Mouse (Mus musculus) myocyte (in vitro differentiated cells): ENCODE data around the gene 4930524J08Rik. TPM values are rescaled to one million over a fixed set of nuclear protein-coding genes. Genes with fewer than 3 reads are reported as not detected.

Experiments
- H3K27me3 ChIP-seq: one replicate; pipeline ENCODE4 v1.6.1; 2011; ENCODE audit not compliant: control insufficient read depth, insufficient read depth, insufficient read length
- H3K36me3 ChIP-seq: one replicate; pipeline ENCODE4 v1.6.1; 2011; ENCODE audit not compliant: control insufficient read depth, insufficient read depth
- H3K4me2 ChIP-seq: one replicate; pipeline ENCODE4 v1.6.1; 2011; ENCODE audit warnings: low read depth, control low read depth
- H3K4me3 ChIP-seq: one replicate; pipeline ENCODE4 v1.5.1; 2011; ENCODE audit warnings: mild to moderate bottlenecking, control low read depth, moderate library complexity
- H3K79me2 ChIP-seq: one replicate; pipeline ENCODE4 v1.6.1; 2011; ENCODE audit not compliant: control insufficient read depth, insufficient read depth
- H3ac ChIP-seq: one replicate; pipeline ENCODE4 v1.6.1; 2011; ENCODE audit not compliant: control insufficient read depth, insufficient read length
- CEBPB ChIP-seq: IDR thresholded peaks from 2 replicates; pipeline ENCODE4 v1.6.1; 2011; ENCODE audit warnings: mild to moderate bottlenecking, moderate library complexity; ENCODE audit not compliant: poor library complexity, insufficient read depth, severe bottlenecking
- E2F4 ChIP-seq: IDR thresholded peaks from one replicate; pipeline ENCODE4 v1.6.1; 2011; ENCODE audit warnings: mild to moderate bottlenecking, control low read depth, moderate library complexity; ENCODE audit not compliant: insufficient read depth
- MAX ChIP-seq: IDR thresholded peaks from one replicate; pipeline ENCODE4 v1.6.1; 2011; ENCODE audit warnings: low read depth, mild to moderate bottlenecking, control low read depth
- MYOD1 ChIP-seq, 3 experiments: IDR thresholded peaks; one replicate each; pipeline ENCODE4 v1.6.1; 2011; ENCODE audit warnings: control low read depth in 2 of 3, low read depth in 2 of 3, mild to moderate bottlenecking in 2 of 3, moderate library complexity in 1 of 3; ENCODE audit not compliant: insufficient read length in 2 of 3, control insufficient read depth in 1 of 3
- MYOG ChIP-seq, 3 experiments: IDR thresholded peaks; one replicate each; pipeline ENCODE4 v1.6.1; 2011; ENCODE audit warnings: control low read depth in 2 of 3, low read depth in 2 of 3, mild to moderate bottlenecking in 2 of 3; ENCODE audit not compliant: insufficient read length in 2 of 3, control insufficient read depth in 1 of 3, insufficient read depth in 1 of 3
- POLR2A ChIP-seq: IDR thresholded peaks from one replicate; pipeline ENCODE4 v1.6.1; 2011; ENCODE audit warnings: low read depth, mild to moderate bottlenecking, control low read depth, moderate library complexity; ENCODE audit not compliant: insufficient read length
- POLR2AphosphoS2 ChIP-seq: IDR thresholded peaks from one replicate; pipeline ENCODE4 v1.6.1; 2011; ENCODE audit warnings: low read depth, control low read depth; ENCODE audit not compliant: insufficient read length
- REST ChIP-seq: IDR thresholded peaks from one replicate; pipeline ENCODE4 v1.6.1; 2011; ENCODE audit warnings: mild to moderate bottlenecking, control low read depth, moderate library complexity; ENCODE audit not compliant: insufficient read depth, insufficient read length
- SRF ChIP-seq: IDR thresholded peaks from one replicate; pipeline ENCODE4 v1.6.1; 2011; ENCODE audit warnings: low read depth; ENCODE audit not compliant: control insufficient read depth, insufficient read length
- TCF12 ChIP-seq: IDR thresholded peaks from one replicate; pipeline ENCODE4 v1.6.1; 2011; ENCODE audit warnings: mild to moderate bottlenecking, control low read depth; ENCODE audit not compliant: poor library complexity, insufficient read depth, severe bottlenecking
- TCF3 ChIP-seq: IDR thresholded peaks from one replicate; pipeline ENCODE4 v1.6.1; 2011; ENCODE audit warnings: low read depth, control low read depth; ENCODE audit not compliant: insufficient read length
- USF1 ChIP-seq: IDR thresholded peaks from one replicate; pipeline ENCODE4 v1.6.1; 2011; ENCODE audit warnings: low read depth, mild to moderate bottlenecking, control low read depth, moderate library complexity
- polyA plus RNA-seq: library from polyadenylated mRNA; unstranded; fragments of >200 nt; fragmentation: generic; extraction: Trizol; gene quantifications from one replicate; pipeline ENCODE4 v1.2.1, GENCODE M21; 2012; ENCODE audit warnings: missing spikeins

4930524J08Rik gene
- polyA plus RNA-seq, 1 experiment, result 2.1 TPM

DNA sequence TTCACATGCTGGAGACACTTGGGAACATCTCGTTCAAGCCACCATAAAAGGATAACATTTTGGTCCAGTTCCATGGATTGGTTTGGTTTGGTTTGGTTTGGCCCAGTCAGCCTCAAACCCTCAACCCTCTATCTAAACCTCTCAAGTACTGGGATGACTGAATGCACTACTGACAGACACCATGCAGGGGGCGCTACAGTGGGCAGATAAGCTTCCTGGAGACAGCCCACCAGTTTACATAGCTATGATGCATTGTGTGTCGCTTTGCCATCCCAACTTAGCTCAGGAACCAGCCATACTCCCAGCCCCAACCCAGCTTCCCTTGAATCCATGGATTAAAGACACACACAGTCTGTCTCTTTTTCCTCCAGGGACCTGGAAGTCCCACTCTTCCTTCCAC is 29.6 kb downstream of the 4930524J08Rik start:
- no peaks in the 10 kb centered on the region for H3K79me2 ChIP-seq
- peaks cover 3% of the 10 kb centered on the region for H3K27me3 ChIP-seq
- no peak overlapping the region for H3ac ChIP-seq
- no peaks in the 10 kb centered on the region for H3K36me3 ChIP-seq
- H3K4me2 ChIP-seq, result no peak overlapping the region
- H3K4me3 ChIP-seq, result no peak overlapping the region
- TF ChIP-seq TCF12, result no peak
- no peak for TF ChIP-seq REST
- TF ChIP-seq SRF, result no peak

DNA sequence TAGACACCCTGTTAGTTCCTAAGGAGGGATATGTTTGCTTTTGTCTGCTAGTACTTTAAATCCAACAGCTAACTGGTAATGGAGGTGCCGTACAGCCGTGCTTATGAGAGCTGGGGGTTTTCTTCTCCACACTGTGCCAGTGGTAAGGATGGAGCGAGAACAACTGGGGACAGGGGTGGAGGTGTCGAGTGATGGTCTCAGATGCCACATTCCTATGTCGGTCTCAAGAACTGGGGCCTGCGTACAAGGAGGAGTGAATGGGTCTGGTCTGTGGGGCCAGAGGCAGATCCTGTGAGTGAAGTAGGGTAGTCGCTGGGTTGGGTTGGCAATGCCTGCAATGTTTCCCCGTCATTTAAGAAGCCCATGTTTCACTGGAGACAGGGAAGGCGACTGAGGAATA is 33.7 kb downstream of the 4930524J08Rik start:
- Histone ChIP-seq H3ac (no peak overlapping the region), H3K27me3 (peaks cover 3% of the 10 kb centered on the region), H3K79me2 (no peaks in the 10 kb centered on the region), H3K36me3 (no peaks in the 10 kb centered on the region), H3K4me2 (no peak overlapping the region), H3K4me3 (no peak overlapping the region)
- TF ChIP-seq CEBPB, result no peak
- TF ChIP-seq POLR2AphosphoS2, result no peak
- no peak for TF ChIP-seq MYOG (IDR thresholded peaks at IDR 0.05; ENCODE audit: control insufficient read depth in 1 of 3, insufficient read depth in 1 of 3, insufficient read length in 2 of 3, low read depth in 2 of 3)
- no peak for TF ChIP-seq POLR2A
- TF ChIP-seq MAX, result no peak
- no peak for TF ChIP-seq REST

DNA sequence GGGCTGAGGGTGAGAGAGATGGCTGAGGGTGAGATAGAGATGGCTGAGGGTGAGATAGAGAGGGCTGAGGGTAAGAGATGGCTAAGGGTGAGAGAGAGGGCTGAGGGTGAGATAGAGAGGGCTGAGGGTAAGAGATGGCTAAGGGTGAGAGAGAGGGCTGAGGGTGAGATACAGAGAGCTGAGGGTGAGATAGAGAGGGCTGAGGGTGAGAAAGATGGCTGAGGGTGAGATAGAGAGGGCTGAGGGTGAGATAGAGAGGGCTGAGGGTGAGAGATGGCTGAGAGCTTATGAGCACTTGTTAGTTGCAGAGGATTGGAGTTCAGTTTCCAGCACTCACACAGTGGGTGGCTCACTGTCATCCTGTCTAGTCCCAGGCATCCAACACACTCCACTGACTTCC is 41.2 kb downstream of the 4930524J08Rik start:
- H3K79me2 ChIP-seq, result no peaks in the 10 kb centered on the region
- no peaks in the 10 kb centered on the region for H3K27me3 ChIP-seq
- no peaks in the 10 kb centered on the region for H3K36me3 ChIP-seq
- TF ChIP-seq MYOG (IDR thresholded peaks at IDR 0.05; ENCODE audit: control insufficient read depth in 1 of 3, insufficient read depth in 1 of 3, insufficient read length in 2 of 3, low read depth in 2 of 3) (no peak), TCF3 (no peak), TCF12 (no peak), CEBPB (no peak), POLR2A (no peak), SRF (no peak), E2F4 (no peak), MYOD1 (IDR thresholded peaks at IDR 0.05; ENCODE audit: control insufficient read depth in 1 of 3, insufficient read length in 2 of 3, low read depth in 2 of 3) (no peak), REST (no peak), USF1 (no peak), MAX (no peak), POLR2AphosphoS2 (no peak)
- H3K4me2 ChIP-seq, result no peak overlapping the region
- no peak overlapping the region for H3ac ChIP-seq
- H3K4me3 ChIP-seq, result no peak overlapping the region

DNA sequence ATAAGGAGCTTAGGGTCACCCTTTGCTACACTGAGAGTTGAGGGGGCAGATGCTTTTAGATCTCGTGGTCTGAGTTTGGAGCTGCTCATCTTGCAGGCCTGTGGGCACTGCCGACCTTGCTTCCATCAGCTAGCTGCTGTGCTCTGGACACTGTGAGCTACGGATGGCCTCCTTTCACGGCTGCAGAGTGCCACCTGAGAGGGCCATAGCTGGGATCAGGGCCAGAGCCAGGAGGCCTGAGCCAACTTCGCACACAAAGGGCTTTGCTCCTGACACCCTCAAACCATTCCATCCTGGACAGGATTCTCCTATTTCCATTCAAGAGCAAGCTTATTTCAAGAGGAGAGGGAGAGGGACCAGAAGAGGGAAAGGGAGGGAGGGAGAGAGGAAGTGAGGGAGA is 45.5 kb downstream of the 4930524J08Rik start:
- Histone ChIP-seq H3K79me2 (no peaks in the 10 kb centered on the region), H3ac (no peak overlapping the region), H3K36me3 (no peaks in the 10 kb centered on the region), H3K4me3 (no peak overlapping the region), H3K4me2 (no peak overlapping the region), H3K27me3 (no peaks in the 10 kb centered on the region)
- TF ChIP-seq POLR2A, result no peak
- TF ChIP-seq E2F4, result no peak
- TF ChIP-seq REST, result no peak
- TF ChIP-seq USF1, result no peak
- no peak for TF ChIP-seq MYOD1 (IDR thresholded peaks at IDR 0.05; ENCODE audit: control insufficient read depth in 1 of 3, insufficient read length in 2 of 3, low read depth in 2 of 3)
- TF ChIP-seq TCF12, result no peak
- TF ChIP-seq MAX, result no peak
- no peak for TF ChIP-seq TCF3
- no peak for TF ChIP-seq CEBPB
- TF ChIP-seq SRF, result no peak
- no peak for TF ChIP-seq POLR2AphosphoS2
- TF ChIP-seq MYOG (IDR thresholded peaks at IDR 0.05; ENCODE audit: control insufficient read depth in 1 of 3, insufficient read depth in 1 of 3, insufficient read length in 2 of 3, low read depth in 2 of 3), result no peak

DNA sequence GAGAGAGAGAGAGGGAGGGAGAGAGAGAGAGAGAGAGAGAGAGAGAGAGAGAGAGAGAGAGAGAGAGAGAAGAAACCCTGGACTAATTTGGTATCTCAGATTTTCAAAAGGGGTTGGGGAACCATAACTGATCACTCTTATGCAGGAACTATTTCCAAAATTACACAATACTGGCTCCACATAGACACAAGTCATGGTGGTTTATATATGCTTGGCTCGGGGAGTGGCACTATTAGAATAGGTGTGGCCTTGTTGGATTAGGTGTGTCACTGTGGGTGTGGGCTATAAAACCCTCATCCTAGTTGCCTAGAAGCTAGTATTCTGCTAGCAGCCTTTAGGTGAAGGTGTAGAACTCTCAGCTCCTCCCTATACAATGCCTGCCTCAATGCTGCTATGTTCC is 46.0 kb downstream of the 4930524J08Rik start:
- TF ChIP-seq REST (no peak), SRF (no peak), TCF12 (no peak), POLR2AphosphoS2 (no peak), USF1 (no peak), MYOD1 (IDR thresholded peaks at IDR 0.05; ENCODE audit: control insufficient read depth in 1 of 3, insufficient read length in 2 of 3, low read depth in 2 of 3) (no peak), E2F4 (no peak), MYOG (IDR thresholded peaks at IDR 0.05; ENCODE audit: control insufficient read depth in 1 of 3, insufficient read depth in 1 of 3, insufficient read length in 2 of 3, low read depth in 2 of 3) (no peak), TCF3 (no peak), POLR2A (no peak), CEBPB (no peak), MAX (no peak)
- Histone ChIP-seq H3K27me3 (no peaks in the 10 kb centered on the region), H3K36me3 (no peaks in the 10 kb centered on the region)

More for the DNA sequence above, 46.0 kb downstream of the 4930524J08Rik start:
- H3K4me3 ChIP-seq, result no peak overlapping the region
- H3ac ChIP-seq, result no peak overlapping the region
- H3K79me2 ChIP-seq, result no peaks in the 10 kb centered on the region
- no peak overlapping the region for H3K4me2 ChIP-seq

Other genes starting within 250 kb of the 4930524J08Rik start
- 0.26 TPM for gene Rasgef1b, start 250.0 kb upstream of the 4930524J08Rik start, polyA plus RNA-seq
- gene Vamp9, start 72.8 kb upstream of the 4930524J08Rik start, polyA plus RNA-seq, result not detected
- 86.4 TPM for gene Hnrnpd, start 123 bp upstream of the 4930524J08Rik start, polyA plus RNA-seq
- gene Hnrnpdl, start 60.6 kb downstream of the 4930524J08Rik start, polyA plus RNA-seq, result 45.4 TPM
- 8.2 TPM for gene Enoph1, start 60.9 kb downstream of the 4930524J08Rik start, polyA plus RNA-seq
- not detected for gene Tmem150c, start 180.7 kb downstream of the 4930524J08Rik start, polyA plus RNA-seq